Mouse (Mus musculus): ENCODE measurements around the gene Gpr1.

Gene Gpr1

DNA sequence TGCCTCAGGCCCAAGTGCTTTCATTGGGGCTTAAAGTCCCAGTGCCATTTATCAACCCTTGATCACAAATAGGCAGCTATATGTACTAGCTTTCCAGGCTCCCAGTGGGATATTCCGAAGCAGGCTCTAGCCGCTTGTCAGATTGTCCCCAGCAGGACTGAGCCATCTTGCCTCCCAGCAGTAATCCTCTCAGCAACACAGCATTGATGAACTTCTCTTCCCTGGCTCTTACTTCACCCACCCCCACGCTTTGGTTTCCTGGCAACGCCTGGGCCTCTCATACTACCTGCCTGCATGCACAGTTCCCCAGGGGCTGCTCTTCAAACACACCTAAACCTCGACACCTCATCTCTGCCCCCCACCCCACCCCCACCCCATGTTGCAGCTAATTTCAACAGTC lies 23.0 kb upstream of the Gpr1 start:
- in situ Hi-C loops (cut with MboI; ENCODE audit: low pct_unique_long_range_greater_than_20kb in 1 of 2, low sequenced_read_pairs in 2 of 2, unreplicated experiment in 1 of 2), result no loop called here

DNA sequence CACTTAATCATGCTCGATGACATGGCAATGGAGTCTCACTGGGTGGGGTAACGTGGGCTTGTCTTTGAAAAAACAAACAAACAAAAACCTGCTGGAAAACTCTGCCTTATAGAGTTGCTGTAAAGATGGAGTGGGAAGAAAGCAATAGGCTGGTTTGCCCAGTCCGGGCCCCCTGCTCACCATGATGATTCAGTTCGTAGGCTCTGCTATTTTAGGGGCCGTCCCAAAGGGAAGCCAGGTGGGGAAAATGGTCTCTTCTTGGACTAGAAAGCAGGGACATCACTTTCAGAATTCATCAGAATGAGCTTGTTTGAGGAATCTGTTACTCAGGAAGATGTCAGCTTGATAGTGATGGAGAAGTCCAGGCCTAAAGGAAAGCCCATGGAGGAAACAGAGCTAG lies 12.9 kb upstream of the Gpr1 start:
- in situ Hi-C loops (cut with MboI; ENCODE audit: low pct_unique_long_range_greater_than_20kb in 1 of 2, low sequenced_read_pairs in 2 of 2, unreplicated experiment in 1 of 2), result no loop called here

DNA sequence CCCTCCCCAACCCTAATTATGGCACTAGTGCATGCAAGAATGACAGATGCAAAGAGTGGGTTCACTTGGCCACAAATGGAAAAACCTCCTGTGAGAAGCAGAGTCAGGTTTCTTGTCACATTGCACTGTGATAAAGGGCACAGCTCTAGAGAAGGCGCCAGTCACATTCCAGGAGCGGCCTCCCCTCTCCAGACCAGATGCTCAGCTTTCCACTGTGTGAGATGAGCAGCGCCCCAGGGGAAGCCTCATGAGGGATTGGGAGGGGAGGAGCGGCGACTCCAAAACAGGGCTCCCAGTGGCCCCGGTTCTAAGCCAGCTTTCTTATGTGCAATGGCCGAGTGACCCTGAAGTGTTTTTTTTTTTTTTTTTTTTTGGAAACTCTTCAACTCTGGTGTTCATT lies 11.5 kb upstream of the Gpr1 start:
- in situ Hi-C loops (cut with MboI; ENCODE audit: low pct_unique_long_range_greater_than_20kb in 1 of 2, low sequenced_read_pairs in 2 of 2, unreplicated experiment in 1 of 2), result no loop called here

DNA sequence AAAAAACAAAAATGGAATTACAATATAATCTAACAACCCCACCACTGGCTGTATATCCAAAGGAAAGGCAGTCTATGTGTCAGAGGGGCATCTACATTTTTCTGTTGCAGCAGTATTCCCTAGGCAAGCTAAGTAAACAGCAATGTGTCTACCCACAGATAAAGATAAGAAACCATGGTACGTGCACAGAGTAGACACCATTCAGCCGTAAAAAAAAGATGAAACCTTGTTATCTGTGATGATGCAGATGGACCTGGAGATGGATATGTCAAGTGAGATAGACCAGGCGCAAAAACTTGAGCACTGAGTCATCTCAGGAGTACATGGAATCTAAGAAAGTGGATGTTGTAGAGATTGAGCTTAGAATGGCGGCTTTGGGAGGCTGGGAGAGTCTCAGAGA lies 10.7 kb upstream of the Gpr1 start:
- in situ Hi-C loops (cut with MboI; ENCODE audit: low pct_unique_long_range_greater_than_20kb in 1 of 2, low sequenced_read_pairs in 2 of 2, unreplicated experiment in 1 of 2), result no loop called here

DNA sequence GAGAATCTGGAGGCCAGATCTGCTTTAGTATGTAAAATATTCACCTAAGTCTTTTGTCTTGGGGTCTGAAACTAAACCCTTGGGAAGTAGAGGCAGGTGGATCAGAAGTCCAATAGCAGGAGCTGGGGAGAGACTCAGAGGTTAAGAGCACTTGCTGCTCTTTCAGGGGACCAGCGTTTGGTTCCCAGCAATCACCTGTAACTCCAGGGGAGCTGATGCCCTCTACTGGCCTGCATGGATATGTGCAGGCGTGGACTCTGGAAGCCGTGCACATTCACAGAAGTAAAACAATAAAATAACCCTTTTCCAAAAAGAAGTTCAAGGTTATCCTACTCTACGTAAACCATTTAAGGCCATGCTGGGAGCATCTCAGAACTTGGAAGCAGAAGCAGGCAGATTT lies 4.9 kb upstream of the Gpr1 start:
- in situ Hi-C loops (cut with MboI; ENCODE audit: low pct_unique_long_range_greater_than_20kb in 1 of 2, low sequenced_read_pairs in 2 of 2, unreplicated experiment in 1 of 2), result loop anchor here (5.0 kb wide), 1 partner anchor 37 kb away; no protein-coding TSS in a partner anchor

DNA sequence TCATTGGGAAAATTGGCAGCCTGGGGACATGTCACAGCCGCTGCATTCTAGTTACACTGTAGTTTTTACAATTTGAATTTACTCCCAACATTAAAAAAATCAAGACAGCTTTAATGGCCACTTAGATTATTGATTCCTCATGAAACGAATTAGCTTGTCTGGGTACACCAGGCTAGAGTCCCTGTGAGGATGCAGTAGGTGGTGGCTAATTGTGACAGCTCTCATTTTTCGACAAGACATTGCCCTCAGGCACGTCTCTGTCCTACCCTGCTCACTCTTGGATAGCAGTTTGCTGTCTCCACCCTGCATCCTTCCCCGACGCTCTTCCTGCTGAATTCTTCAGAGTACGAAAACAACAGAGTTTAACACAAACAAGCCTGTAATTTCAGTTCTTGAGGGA lies 288 bp upstream of the Gpr1 start:
- in situ Hi-C loops (cut with MboI; ENCODE audit: low pct_unique_long_range_greater_than_20kb in 1 of 2, low sequenced_read_pairs in 2 of 2, unreplicated experiment in 1 of 2), result loop anchor here (5.0 kb wide), 1 partner anchor 32 kb away; no protein-coding TSS in a partner anchor

DNA sequence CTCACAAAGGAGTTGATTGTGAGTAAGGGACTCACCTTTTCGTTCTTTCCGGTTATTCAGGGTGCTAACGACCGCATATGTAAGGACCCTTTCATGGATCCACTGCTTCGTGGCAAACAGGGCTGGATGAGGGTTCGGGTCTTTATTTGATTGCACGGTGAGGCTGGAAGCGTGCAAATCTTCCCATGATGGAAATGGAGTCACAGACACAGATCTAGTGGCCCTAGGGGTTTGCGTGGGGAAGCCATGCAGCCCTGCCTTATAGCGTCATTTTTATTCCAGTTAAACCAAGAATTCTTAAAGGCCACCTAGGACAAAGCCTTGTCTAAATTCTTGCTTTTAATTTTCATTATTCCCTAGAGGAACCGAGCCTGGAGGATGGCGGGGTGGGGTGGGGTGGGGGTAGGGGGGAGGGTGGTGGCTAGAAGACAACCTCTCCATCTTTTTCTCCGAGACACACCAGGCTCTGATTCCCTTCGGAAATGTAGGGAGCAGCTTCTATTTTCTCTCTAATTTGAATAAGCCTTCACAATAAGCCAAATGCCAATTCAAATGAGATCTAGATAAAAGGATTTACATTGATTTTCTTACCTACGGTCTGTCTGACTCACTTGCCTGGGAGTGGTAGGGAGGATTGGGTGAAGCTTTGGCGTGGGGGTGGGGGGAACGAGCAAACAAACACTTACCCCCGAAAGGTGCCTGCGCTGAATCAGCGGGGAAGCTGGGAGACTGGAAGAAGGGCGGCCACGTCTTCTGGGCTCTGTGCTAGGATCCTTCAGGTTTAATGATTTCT lies 669 bp downstream of the Gpr1 start:
- in situ Hi-C loops (cut with MboI; ENCODE audit: low pct_unique_long_range_greater_than_20kb in 1 of 2, low sequenced_read_pairs in 2 of 2, unreplicated experiment in 1 of 2), result no loop called here

DNA sequence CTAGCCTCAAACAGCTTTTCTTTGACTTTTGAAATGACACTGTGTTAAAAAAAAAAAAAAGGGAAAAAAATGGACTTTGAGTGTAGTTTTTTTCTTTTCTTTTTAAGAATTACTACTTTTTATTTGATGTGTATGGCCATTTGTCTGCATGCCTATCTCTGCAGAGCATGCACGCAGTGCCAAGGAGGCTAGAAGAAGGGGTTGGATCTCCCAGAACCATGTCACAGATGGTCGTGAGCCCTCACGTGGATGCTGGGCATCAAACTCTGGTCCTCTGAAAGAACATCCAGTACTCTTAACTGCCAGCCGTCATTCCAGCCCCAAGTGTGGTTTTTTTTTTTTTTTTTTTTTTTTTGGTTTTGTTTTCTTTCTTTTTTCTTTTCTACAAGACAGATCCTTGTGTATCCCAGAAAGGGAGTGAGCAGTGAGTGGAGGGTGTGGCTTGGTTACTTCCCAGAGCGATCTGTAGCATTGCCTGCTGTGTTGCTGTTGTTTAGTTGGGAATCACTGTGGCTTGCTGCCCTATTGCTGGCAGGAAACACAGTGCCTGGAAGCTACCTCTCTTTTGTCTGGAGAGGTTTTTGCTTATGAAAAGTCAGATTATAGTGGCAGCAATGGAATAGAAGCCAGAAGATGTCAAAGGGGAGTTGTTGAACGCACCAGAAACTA lies 4.3 kb downstream of the Gpr1 start:
- in situ Hi-C loops (cut with MboI; ENCODE audit: low pct_unique_long_range_greater_than_20kb in 1 of 2, low sequenced_read_pairs in 2 of 2, unreplicated experiment in 1 of 2), result no loop called here

DNA sequence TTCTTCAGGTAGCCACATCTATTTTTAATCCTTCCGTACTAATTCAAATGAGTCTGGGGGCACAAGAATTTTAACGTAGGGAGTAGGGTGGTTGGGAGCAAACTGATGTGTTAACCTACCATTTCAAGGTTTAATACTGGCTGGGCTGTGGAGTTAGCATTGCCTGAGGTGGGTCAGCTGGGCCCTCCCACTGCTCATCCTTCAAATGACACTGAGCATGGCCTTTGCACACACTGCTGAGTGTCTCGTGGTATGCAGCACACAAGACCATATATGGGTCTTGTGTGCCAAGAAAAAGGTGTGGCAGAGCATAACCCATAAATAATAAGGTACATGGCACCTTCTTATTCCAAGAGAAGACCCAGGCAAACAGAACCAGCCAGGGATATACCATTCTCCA lies 6.7 kb downstream of the Gpr1 start:
- in situ Hi-C loops (cut with MboI; ENCODE audit: low pct_unique_long_range_greater_than_20kb in 1 of 2, low sequenced_read_pairs in 2 of 2, unreplicated experiment in 1 of 2), result no loop called here

DNA sequence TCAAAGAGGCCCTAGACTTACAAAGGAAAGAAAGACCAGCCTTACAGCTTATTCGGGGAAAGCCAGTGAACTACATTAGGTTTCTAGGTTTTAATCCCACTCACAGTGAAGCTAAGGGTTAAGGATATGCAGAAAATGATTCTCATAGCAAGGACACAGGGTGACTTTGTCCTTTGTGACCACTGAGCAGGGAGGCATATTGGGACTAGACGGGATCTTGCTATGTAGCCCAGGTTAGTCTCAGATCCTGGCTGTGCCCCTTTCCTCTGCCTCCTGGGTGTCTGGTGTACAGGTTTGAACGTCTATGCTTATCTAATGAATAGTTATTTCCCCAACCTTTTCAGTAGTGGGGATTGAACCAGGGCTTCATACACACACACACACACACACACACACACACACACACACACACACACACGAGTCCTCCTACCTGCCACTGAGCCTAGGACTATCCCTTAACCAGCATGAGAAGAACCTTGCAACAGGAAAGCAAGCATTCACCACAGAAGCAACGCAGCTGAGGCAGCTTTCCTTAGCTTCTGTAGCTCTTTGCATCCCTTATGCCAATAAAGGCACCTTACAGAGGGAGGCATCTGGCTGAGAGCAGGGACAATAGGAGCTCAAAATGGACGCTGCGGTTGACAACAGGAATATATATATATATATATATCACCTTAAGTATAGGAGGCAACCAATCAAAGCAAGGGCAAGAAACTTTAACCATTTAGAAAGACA lies 9.5 kb downstream of the Gpr1 start:
- in situ Hi-C loops (cut with MboI; ENCODE audit: low pct_unique_long_range_greater_than_20kb in 1 of 2, low sequenced_read_pairs in 2 of 2, unreplicated experiment in 1 of 2), result no loop called here

DNA sequence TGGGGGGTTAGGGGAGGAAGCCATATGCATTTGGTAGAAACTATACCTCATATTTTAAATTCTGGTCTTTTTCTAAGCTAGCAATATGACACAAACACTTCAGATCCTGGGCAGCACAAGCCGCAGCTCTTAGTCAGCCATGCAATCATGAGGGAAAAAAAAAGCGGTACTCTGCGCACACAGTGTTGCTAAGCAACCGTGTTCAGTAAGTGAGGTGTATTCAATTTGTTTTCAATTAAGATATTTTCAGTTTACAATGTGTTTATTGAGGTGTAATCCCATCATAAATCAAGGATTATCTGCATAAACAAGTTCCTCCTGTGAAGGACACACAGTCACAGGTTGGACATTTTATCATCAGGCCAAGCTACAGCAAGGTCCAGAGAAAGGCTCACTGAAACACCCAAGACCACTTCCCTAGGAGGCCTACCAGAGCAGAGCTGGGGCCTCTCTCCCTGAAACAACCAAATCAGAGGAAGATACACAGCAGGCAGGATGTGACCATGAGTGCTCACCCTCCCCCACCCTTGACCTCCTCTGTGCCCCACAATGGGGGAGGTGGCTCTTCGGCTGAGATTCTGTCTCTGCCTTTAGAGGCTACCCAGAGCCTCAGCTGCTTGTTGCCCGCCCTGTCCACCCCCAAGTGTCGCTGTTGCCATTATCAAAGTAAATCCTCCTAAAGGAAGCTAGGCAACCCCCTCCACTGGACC lies 10.2 kb downstream of the Gpr1 start:
- in situ Hi-C loops (cut with MboI; ENCODE audit: low pct_unique_long_range_greater_than_20kb in 1 of 2, low sequenced_read_pairs in 2 of 2, unreplicated experiment in 1 of 2), result no loop called here

DNA sequence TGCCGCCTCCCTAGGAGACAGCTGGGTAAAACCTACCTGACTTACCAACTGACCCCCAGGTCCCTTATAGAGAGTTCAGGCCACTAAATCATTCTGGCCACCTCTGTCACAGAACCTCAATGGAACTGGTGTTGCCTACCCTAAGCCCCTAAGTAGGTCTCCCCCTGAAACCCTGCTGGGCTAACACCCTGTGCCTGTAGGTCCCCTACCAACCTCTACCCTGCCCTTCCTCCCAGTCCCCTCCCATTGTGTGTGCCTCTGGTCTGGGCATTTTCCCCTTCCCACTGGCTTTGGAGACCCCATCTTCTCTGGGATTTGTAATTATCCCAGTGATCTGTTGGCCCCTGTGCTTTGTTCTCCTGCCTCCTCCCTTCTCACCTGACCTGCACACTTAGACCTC lies 10.9 kb downstream of the Gpr1 start:
- in situ Hi-C loops (cut with MboI; ENCODE audit: low pct_unique_long_range_greater_than_20kb in 1 of 2, low sequenced_read_pairs in 2 of 2, unreplicated experiment in 1 of 2), result no loop called here

DNA sequence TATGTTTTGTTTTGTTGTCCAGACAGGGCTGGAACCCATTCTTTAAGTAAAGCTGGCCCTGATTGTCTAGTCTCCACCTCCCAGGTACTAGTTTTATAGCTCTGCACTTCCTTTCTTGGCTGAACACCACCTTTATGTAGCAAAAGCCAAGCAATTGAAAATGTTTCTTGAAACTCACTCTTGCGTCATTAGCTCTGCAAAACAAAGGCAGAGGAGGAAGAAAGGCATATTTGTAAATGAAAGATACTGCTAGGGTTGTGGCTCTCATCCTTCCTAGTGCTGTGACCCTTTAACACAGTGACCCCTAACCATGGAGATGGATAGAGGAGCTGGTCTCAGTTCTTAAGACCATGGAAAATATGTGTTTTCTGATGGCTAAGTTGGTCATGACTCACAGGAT lies 12.7 kb downstream of the Gpr1 start:
- in situ Hi-C loops (cut with MboI; ENCODE audit: low pct_unique_long_range_greater_than_20kb in 1 of 2, low sequenced_read_pairs in 2 of 2, unreplicated experiment in 1 of 2), result no loop called here

DNA sequence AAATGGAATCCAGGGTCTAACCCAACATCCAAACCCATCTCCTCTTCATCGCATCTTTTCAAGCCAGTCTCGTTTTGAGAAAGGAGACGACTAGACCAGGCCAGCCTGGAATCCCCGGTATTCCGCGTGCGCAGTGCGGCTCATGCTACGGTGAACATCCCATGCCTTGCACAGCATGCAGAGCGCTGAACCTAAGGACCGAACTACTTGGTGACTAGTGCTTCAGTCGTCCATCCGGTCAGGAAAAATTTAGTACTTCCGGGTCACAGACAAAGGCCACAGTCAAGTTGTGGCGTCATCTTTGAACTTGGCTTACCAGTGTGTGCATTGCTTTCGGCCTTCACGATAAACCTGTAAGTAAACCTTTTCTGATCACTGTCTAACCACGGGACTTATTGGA lies 14.0 kb downstream of the Gpr1 start:
- in situ Hi-C loops (cut with MboI; ENCODE audit: low pct_unique_long_range_greater_than_20kb in 1 of 2, low sequenced_read_pairs in 2 of 2, unreplicated experiment in 1 of 2), result no loop called here

DNA sequence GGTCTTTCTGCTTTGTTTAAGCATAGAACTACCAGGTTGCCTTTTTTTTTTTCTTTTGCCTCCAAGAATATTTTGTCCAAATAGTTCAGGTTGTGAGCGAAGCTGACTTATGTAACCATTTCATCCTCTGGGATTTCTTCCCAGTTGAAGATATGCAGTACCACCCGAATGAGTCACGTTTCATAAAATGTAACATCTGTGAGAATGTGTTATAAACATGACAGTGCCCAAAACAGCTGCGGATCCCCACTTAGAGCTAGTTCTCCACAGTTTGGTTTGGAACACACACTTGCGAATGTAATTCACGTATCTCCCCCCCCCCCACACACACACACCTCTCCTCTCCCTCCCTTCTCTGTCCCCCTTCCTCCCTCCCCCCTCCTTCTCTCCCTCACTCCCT lies 15.0 kb downstream of the Gpr1 start:
- in situ Hi-C loops (cut with MboI; ENCODE audit: low pct_unique_long_range_greater_than_20kb in 1 of 2, low sequenced_read_pairs in 2 of 2, unreplicated experiment in 1 of 2), result no loop called here

DNA sequence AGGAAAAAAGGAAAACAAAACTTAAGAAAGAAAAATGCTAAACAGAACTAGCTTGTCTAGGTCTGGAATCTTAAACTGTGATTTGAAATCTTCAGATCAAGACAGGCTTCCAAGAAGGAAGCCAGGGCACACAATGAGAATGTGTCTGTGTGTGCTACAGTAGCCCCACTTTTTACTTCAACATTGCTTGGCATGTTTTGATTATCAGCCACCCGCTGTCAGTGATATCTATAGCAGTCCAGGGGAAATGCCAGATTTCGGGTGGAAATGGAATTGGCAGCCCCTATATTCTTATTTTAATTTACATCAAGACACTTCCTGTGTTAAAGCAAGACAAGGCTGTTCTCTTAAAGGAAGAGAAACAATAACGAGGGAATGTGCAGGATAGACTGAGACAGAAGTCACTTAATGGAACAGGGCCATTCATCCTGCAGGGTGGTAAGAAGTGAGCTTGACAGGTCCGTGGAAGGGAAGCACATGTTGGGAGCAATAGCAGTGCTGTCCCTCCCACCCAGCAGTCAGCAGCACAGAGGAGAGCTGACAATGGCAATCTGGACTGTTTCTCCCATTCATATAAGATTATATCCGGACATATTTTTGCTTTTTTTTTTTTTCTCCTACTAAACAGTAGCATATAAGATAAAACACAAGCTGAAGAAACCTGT lies 18.4 kb downstream of the Gpr1 start:
- in situ Hi-C loops (cut with MboI; ENCODE audit: low pct_unique_long_range_greater_than_20kb in 1 of 2, low sequenced_read_pairs in 2 of 2, unreplicated experiment in 1 of 2), result no loop called here

DNA sequence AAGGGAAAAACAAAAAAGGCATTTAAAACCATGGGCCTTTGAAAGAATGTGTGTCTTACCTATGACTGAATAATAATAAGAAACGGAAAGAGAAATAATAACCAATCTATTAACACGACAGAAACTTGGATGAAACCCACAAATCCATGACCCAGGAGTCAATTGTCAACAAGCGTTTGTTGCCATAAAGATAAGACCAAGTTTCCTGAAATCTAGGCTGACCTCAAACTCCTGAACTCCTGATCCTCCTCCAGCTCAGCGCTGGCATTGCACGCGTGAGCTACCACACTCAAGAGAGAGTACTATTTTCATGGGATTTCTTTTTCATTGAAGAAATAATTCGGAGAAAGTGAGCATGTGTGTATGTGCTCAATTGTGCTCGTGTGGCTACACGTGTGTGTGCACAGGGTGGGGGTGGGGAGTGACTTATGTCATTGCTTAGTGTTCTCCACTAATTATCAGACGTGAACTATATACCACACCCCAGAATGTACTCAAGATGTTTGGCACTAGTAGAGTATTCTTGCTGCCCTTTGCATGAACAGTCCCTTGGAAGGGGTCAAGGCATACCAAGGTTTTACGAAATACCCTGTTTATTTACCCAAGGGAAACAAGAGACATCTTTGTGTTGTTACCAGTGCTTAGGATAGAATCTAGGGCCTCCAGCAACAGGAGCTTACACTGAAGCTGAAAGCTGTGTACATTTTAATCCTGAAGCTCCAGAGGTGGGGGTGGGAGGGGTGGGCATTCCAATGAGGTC lies 21.9 kb downstream of the Gpr1 start:
- in situ Hi-C loops (cut with MboI; ENCODE audit: low pct_unique_long_range_greater_than_20kb in 1 of 2, low sequenced_read_pairs in 2 of 2, unreplicated experiment in 1 of 2), result no loop called here

DNA sequence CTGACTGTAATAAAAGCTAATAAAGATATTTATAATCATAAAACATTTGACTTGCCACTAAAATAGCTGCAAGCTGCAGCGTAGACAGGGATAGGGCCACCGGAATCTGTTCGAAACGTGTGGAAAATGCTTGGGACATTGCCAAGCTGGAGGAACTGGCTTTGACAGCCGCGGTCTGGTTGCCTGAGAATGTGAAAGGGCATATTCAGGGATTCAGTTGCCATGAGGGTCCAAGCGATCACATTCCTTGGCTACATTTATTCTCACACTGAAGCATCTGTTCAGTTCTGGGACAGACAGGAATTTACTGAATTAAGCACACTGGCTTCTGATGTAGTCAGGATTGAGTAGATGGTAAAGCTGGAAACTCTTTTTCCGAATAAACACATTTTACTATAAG lies 23.5 kb downstream of the Gpr1 start:
- in situ Hi-C loops (cut with MboI; ENCODE audit: low pct_unique_long_range_greater_than_20kb in 1 of 2, low sequenced_read_pairs in 2 of 2, unreplicated experiment in 1 of 2), result no loop called here

Measured in mouse embryonic stem cell (cell line).